In the genomic region with DNA sequence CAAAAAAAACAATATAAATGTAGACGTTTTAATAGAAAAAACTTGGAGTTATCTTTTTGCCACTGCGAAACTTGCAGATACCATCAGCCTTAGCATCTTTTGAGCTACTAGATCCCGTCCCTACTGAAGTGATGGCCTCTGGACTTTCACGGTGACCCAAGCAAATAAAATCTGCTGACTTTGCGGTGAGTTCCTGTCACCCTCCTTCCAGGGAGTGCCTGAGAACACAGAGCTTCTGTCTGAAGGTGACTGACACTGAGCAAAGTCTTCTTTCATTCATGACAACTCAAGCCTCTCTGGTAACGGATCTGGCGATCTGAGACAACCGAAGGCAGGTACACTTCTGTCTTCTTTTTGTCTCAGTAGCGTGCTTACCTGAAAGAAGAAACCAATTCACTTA, we compare ENCODE assay signal across 26 mouse cellular contexts. TPM values are rescaled to one million over a fixed set of nuclear protein-coding genes. Genes with fewer than 3 reads are reported as not detected.
"Had no signal": no experiment of that assay in that cellular context is flagged by ENCODE, and none has a peak within 500 bp of the region (broad histone marks: within the 10 kb centered on the region; RNA-seq: fewer than 3 reads in every experiment).

No protein-coding gene starts in this region.

- DNase-seq: lung, adult 18-20 months; lung, embryonic 14.5 days; lung, postnatal 10 days; lung, postnatal 4 days; midbrain, embryonic 14.5 days; retina, postnatal 1 day; right cerebral cortex, adult 18-20 months; right cerebral cortex, postnatal 25 days; right cerebral cortex, postnatal 4 days; thymus, adult 2 months; thymus, postnatal 25 days; thymus, postnatal 4 days had no signal

- H3K9ac ChIP-seq: lung, embryonic 14.5 days; midbrain, embryonic 12.5 days; neural tube, embryonic 13.5 days; neural tube, embryonic 15.5 days; stomach, embryonic 15.5 days had no signal

- H3K9me3 ChIP-seq: megakaryocyte, embryonic 14.5 days; midbrain, embryonic 12.5 days; neural tube, embryonic 13.5 days; neural tube, embryonic 15.5 days; stomach, embryonic 15.5 days had no signal

- H3K27me3 ChIP-seq: midbrain, embryonic 12.5 days; neural tube, embryonic 13.5 days; neural tube, embryonic 15.5 days; stomach, embryonic 15.5 days had no signal

- H3K4me1 ChIP-seq: megakaryocyte, embryonic 14.5 days; midbrain, embryonic 12.5 days; neural tube, embryonic 13.5 days; neural tube, embryonic 15.5 days; stomach, embryonic 15.5 days had no signal

- H3K27ac ChIP-seq: midbrain, embryonic 12.5 days; neural tube, embryonic 13.5 days; neural tube, embryonic 15.5 days; stomach, embryonic 15.5 days; stomach, postnatal 0 days had no signal

- H3K4me2 ChIP-seq: lung, embryonic 14.5 days; midbrain, embryonic 12.5 days; neural tube, embryonic 13.5 days; neural tube, embryonic 15.5 days; stomach, embryonic 15.5 days had no signal

- ATAC-seq: midbrain, embryonic 16.5 days had no signal

- H3K36me3 ChIP-seq: midbrain, embryonic 12.5 days; neural tube, embryonic 13.5 days; neural tube, embryonic 15.5 days; stomach, embryonic 15.5 days had no signal

- H3K4me3 ChIP-seq: megakaryocyte, embryonic 14.5 days; midbrain, embryonic 12.5 days; myocyte; neural tube, embryonic 13.5 days; neural tube, embryonic 15.5 days; stomach, embryonic 15.5 days had no signal

RNA-seq across cellular contexts. Expression of gene Gm49496, which starts 27.4 kb away (rescaled TPM):
- polyA plus RNA-seq: liver, embryonic 16.5 days; lung, embryonic 14.5 days; lung, embryonic 16.5 days; midbrain, embryonic 12.5 days; midbrain, embryonic 14.5 days; midbrain, embryonic 16.5 days; myocyte; neural tube, embryonic 11.5 days; neural tube, embryonic 13.5 days; neural tube, embryonic 15.5 days; spleen, adult 2 months; stomach, embryonic 15.5 days; stomach, postnatal 0 days; testis, adult 2 months; thymus, adult 2 months; urinary bladder, adult 2 months had no signal
